Mouse (Mus musculus) retina, adult 2 months (tissue): ENCODE data around the gene Ccdc169.
"Not testable (repeated sequence)": the region's sequence is repeated elsewhere in the genome, so short reads cannot be mapped to it uniquely, and the experiment has no call there.

ENCODE experiments used
- DNase-seq: peaks from one replicate; pipeline ENCODE4 v3.0.0-alpha.2; 2012; ENCODE audit warnings: low read depth, low spot score

Ccdc169 gene

DNA sequence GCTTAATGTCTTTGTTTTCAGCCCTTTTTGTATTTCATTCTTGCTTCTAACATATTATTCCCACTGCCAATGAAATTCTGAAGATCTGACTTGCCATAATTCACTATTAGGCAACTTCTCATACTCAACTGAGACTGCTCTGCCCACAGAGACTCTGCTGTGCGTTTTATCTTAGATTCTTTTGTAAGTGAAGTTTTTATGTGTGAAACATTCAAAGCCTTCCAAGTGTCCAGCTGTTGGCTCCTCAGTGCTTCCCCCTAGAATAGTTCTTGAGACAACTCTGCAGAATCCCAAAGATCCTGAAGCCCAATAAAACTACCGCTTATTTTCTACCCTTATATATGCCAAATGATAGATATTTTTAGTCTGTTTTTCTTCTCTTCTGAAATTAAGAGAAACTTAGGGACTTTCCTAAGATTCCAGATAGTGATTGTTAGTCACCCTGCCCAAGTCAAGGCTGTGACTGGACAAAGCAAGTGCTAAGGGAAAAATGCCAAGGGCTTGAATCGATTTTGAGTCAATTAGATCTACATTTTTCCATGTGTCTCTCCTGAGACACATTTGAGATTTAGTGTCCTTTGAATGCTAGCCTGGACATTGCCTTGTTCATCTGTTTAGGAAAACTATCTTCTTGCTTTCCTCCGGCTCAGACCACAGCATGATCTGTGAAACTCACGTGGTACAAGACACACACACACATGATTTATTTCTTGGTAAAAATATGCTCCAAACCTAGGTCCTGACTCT, 58.6 kb downstream of the Ccdc169 start:
- DNase-seq: no peak

DNA sequence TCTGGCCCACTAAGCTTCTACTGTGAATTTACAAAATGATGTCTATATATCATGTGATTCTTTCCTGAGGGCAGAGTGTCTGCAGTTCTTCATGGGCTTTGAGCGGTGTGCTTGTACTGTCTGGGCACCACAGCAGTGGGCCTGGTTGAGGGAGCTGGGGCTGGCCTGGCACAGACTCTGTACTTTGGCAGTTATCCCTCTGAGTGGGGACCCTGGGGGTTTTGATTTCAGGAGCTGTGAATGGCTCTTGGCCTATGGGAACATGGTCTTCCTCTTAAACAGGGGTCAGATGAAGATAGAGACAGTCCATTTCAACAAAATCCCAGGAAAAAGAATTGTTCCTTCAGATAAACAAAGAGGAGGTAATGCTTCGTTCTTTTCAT, 59.2 kb downstream of the Ccdc169 start:
- DNase-seq: no peak

DNA sequence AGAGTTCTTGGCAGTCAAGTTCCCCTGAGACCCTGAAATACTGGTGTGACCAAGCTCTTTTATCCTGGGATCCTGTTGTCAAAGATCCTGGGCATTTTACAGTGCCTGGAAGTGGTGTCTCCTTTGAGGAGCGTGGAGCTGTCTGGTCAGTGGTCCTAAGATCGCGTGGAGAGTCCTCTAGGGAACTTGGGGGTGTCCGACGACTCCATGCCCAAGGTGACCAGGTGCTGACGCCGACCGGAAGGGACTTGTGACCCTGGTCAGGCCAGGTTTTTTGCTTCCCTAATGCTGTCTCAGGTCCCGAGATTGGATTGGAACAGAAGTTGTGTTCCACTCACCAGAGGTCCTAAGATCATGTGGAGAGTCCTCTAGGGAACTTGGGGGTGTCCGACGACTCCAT, 66.5 kb downstream of the Ccdc169 start:
- not testable (repeated sequence) for DNase-seq

DNA sequence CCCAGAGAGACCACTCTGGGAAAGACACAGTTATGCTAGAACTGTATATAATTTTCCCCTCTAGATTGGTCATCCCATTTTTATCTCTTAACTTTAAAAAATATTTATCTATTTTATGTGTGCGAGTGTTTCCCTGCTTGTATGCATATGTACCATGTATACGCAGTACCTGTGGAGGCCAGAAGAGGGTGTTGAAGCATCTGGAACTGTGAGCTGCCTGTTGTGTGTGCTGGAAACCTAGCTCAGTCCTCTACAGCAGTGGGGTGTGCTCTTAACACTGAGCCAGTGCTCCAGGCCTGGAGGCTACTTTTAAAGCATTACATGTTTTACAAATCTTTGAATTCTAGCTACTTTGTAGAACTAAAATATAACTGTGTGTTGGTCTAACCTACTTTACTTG, 69.3 kb downstream of the Ccdc169 start:
- DNase-seq: no peak

DNA sequence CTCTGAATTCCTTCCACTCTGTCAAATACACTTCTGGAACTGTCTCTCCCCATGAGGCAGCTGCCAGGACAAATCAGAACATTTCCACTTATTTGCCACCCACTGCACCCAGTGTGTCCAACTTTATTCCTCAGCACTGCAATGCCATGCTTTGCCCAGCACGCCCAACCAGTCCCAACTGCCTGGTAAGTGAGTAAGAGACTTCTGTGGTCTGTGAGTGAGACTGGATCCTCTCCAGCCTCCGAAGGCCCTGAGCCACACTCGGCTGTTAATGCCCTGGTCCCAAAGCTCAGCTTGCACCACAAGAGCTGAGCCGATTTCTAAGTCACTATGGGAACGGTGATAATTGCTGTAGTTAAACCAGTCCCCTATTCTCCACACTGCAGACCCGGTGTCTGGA, 70.5 kb downstream of the Ccdc169 start:
- DNase-seq: no peak

DNA sequence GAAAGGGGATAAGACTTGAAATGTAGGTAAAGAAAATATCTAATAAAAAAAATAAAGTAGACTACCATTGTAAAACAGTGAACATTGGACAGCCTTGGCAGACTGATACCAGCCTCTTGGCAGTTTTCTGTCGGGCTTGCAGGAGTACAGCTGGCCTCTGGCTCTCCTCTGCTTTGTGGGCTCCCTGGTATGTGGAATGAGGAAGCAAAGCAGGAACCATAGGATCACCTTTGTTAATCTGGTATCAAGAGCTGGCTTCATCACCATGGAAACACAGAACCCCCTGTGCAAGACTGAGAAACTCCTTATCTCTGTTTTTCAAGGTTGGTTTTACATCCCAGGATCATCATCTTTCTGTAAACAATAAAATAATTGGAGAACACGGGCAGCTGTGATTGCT, 75.1 kb downstream of the Ccdc169 start:
- DNase-seq: no peak

DNA sequence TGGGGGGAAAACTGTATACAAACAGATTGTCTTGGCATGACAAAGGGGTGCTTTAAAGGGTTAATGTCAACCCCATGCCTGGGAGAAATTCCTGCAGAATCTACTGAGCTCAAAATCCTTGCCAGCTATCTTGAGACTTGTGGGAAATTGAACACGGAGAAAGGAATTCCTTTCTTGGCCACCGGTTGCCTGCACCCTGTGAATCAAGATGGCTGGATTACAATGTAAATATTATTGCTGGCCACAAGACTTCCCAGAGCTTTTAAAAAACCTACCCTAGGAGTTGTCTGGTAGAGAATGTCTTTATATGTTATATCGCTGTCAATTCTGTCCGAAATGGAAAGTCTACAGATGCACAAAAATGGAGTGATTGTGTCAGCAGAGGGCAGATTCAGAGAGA, 76.6 kb downstream of the Ccdc169 start:
- no peak for DNase-seq

DNA sequence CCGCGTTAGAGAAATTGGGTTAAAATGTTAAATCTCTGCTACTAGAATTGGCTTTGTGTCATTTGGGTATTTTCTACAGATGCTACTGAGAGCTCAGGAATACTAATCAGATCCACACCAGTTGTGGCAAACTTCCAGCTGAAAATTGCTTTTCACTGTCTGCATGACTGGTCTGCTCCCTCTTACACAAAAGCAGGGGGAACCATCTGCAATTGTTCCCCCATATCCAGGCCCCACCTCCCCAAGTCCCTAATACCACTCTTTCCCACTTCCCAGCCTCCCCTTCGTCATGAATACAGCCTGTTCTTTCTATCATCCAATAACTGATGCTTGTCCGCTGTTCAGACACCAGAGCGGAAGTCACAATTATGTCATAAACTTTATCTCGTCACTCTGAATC, 77.3 kb downstream of the Ccdc169 start:
- no peak for DNase-seq

DNA sequence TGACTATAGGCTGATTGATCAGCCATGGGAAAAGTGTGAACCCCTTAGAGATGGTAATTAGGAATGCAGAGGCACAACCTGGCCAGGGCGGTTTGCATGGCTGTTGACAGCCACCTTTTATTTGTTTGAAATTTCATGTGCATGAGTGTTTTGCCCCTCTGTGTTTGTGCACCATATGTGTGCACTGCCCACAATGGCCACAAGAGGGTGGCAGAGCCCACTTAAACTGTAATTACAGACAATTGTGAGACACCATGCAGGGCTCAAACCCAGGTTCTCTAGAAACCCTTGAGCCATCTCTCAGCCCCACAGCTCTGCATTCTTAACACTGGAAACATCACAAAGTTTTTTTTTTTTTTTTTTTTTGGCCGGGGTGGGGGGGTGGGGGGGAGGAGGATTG, 85.4 kb downstream of the Ccdc169 start:
- no peak for DNase-seq
